Mouse (Mus musculus) retina, adult 2 months (tissue): ENCODE data around the gene Iqch.
"Not testable (repeated sequence)": the region's sequence is repeated elsewhere in the genome, so short reads cannot be mapped to it uniquely, and the experiment has no call there.

Source experiments
- DNase-seq: peaks from one replicate; pipeline ENCODE4 v3.0.0-alpha.2; 2012; ENCODE audit warnings: low read depth, low spot score

Gene Iqch

GRCm38 (mm10) chr9:63568314-63568713 is 34.0 kb downstream of the Iqch start:
- no peak for DNase-seq

- no peak for DNase-seq
These were observed 38.9 kb downstream of the Iqch start for GRCm38 (mm10) chr9:63563436-63563835.

- DNase-seq = no peak
These were observed 40.4 kb downstream of the Iqch start for GRCm38 (mm10) chr9:63561931-63562330.

GRCm38 (mm10) chr9:63556933-63557332 is 45.4 kb downstream of the Iqch start:
- no peak for DNase-seq

GRCm38 (mm10) chr9:63556316-63556715 is 46.0 kb downstream of the Iqch start:
- DNase-seq = no peak

- DNase-seq = no peak
These were observed 46.8 kb downstream of the Iqch start for GRCm38 (mm10) chr9:63555460-63555990.

GRCm38 (mm10) chr9:63553628-63554027 is 48.7 kb downstream of the Iqch start:
- no peak for DNase-seq

- DNase-seq = not testable (repeated sequence)
These were observed 51.6 kb downstream of the Iqch start for GRCm38 (mm10) chr9:63550701-63551100.

- DNase-seq = no peak
These were observed 53.3 kb downstream of the Iqch start for GRCm38 (mm10) chr9:63548966-63549365.

- no peak for DNase-seq
These were observed 60.4 kb downstream of the Iqch start for GRCm38 (mm10) chr9:63541926-63542325.

GRCm38 (mm10) chr9:63541301-63541700 is 61.0 kb downstream of the Iqch start:
- no peak for DNase-seq

- no peak for DNase-seq
These were observed 64.8 kb downstream of the Iqch start for GRCm38 (mm10) chr9:63537489-63537888.

- no peak for DNase-seq
These were observed 67.3 kb downstream of the Iqch start for GRCm38 (mm10) chr9:63535042-63535441.

GRCm38 (mm10) chr9:63534371-63534780 is 67.9 kb downstream of the Iqch start:
- DNase-seq = no peak

- no peak for DNase-seq
These were observed 69.2 kb downstream of the Iqch start for GRCm38 (mm10) chr9:63532966-63533711.

GRCm38 (mm10) chr9:63523937-63524253 is 78.4 kb downstream of the Iqch start:
- DNase-seq = no peak

- no peak for DNase-seq
These were observed 78.9 kb downstream of the Iqch start for GRCm38 (mm10) chr9:63523251-63523936.

- no peak for DNase-seq
These were observed 89.4 kb downstream of the Iqch start for GRCm38 (mm10) chr9:63512851-63513250.

- no peak for DNase-seq
These were observed 91.3 kb downstream of the Iqch start for GRCm38 (mm10) chr9:63511034-63511433.

GRCm38 (mm10) chr9:63507110-63507509 is 95.2 kb downstream of the Iqch start:
- DNase-seq = no peak

- no peak for DNase-seq
These were observed 98.4 kb downstream of the Iqch start for GRCm38 (mm10) chr9:63503890-63504289.

- no peak for DNase-seq
These were observed 100.8 kb downstream of the Iqch start for GRCm38 (mm10) chr9:63501516-63501915.

GRCm38 (mm10) chr9:63499912-63500311 is 102.4 kb downstream of the Iqch start:
- no peak for DNase-seq
